Mouse (Mus musculus) spleen, adult 2 months (tissue): ENCODE data around the gene Bspry. TPM values are rescaled to one million over a fixed set of nuclear protein-coding genes. Genes with fewer than 3 reads are reported as not detected.

ENCODE experiments used
- DNase-seq, 2 experiments: peaks; one replicate each; pipeline versions ENCODE4 v3.0.0 to v3.0.0-alpha.2; 2012 to 2021; ENCODE audit warnings: low spot score in 2 of 2, low read depth in 1 of 2
- H3K27ac ChIP-seq: fragments of 200-500 bp; 2 replicates; pipeline ENCODE4 v1.5.1; 2012; ENCODE audit warnings: low read length, inconsistent platforms; ENCODE audit not compliant: insufficient read depth
- H3K27me3 ChIP-seq: fragments of 200-500 bp; 2 replicates; pipeline ENCODE4 v1.6.1; 2012; ENCODE audit warnings: mild to moderate bottlenecking, moderate library complexity, low read length, inconsistent platforms; ENCODE audit not compliant: control insufficient read depth, insufficient read depth
- H3K36me3 ChIP-seq: fragments of 200-500 bp; 2 replicates; pipeline ENCODE4 v1.6.1; 2012; ENCODE audit warnings: mild to moderate bottlenecking, low read length, inconsistent platforms; ENCODE audit not compliant: control insufficient read depth, insufficient read depth
- H3K4me1 ChIP-seq: fragments of 200-500 bp; 2 replicates; pipeline ENCODE4 v1.6.1; 2011; ENCODE audit warnings: inconsistent platforms; ENCODE audit not compliant: control insufficient read depth, insufficient read depth, insufficient read length
- H3K4me3 ChIP-seq: fragments of 200-500 bp; 2 replicates; pipeline ENCODE4 v1.5.1; 2011; ENCODE audit warnings: mild to moderate bottlenecking, inconsistent platforms; ENCODE audit not compliant: insufficient read depth, insufficient read length; ENCODE audit errors: extremely low read depth
- CTCF ChIP-seq: fragments of 200-500 bp; IDR thresholded peaks from 2 replicates; pipeline ENCODE4 v1.5.1; 2011; ENCODE audit warnings: mild to moderate bottlenecking, inconsistent platforms; ENCODE audit not compliant: insufficient read depth, insufficient read length, insufficient replicate concordance; ENCODE audit errors: extremely low read depth
- POLR2A ChIP-seq: fragments of 200-500 bp; IDR thresholded peaks from 2 replicates; pipeline ENCODE4 v1.6.1; 2011; ENCODE audit warnings: low read depth, low read length, inconsistent platforms
- WGBS: fragments of 180-500 bp; shearing (Covaris S2); methylation state at CpG from one replicate; pipeline ENCODE4 v1.1.7; 2018; 5-methylcytosine and 5-hydroxymethylcytosine counted together
- polyA plus RNA-seq: library from polyadenylated mRNA; depleted of rRNA; stranded (reverse); fragments of >200 nt; gene quantifications from 2 replicates; pipeline ENCODE4 v1.2.3, GENCODE M21; 2012

Gene Bspry
- polyA plus RNA-seq, 1 experiment = 2.1 TPM

GRCm38 (mm10) chr4:62480709-62481605 lies 1.1 kb downstream of the Bspry start:
- 8% methylated on average over 10 of the region's 10 CpGs for WGBS
- Histone ChIP-seq H3K4me3 (no peak overlapping the region), H3K27ac (peak overlapping the region; percentile 43), H3K27me3 (no peaks in the 10 kb centered on the region), H3K36me3 (no peaks in the 10 kb centered on the region), H3K4me1 (peaks cover 13% of the 10 kb centered on the region)
- DNase-seq = peak; percentile 30 to 75
- no peak for TF ChIP-seq POLR2A
- no peak for TF ChIP-seq CTCF

DNA sequence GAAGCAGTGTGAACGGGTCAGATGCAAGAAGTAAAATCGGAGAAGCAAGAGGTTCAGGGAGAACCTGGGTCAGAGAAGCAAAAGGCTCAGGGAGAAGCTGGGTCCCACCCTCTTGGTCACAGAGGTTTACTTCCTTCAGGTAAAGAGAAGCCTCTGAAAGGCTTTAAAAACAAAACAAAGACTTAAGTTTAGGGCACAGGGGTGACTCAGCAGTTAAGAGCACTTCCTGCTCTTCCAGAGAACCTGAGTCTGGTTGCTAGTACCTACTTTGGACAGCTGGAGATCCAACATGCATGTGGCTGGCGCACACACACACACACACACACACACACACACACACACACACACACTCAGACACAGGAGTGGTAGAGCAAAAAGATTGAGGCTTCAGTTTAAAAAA lies 5.1 kb downstream of the Bspry start:
- Histone ChIP-seq H3K27me3 (no peaks in the 10 kb centered on the region), H3K27ac (no peak overlapping the region), H3K4me1 (peaks cover 8% of the 10 kb centered on the region), H3K36me3 (no peaks in the 10 kb centered on the region), H3K4me3 (no peak overlapping the region)
- WGBS = 49% methylated on average over 3 of the region's 3 CpGs
- no peak for TF ChIP-seq CTCF
- TF ChIP-seq POLR2A = no peak
- no peak for DNase-seq

GRCm38 (mm10) chr4:62485450-62486161 lies 5.8 kb downstream of the Bspry start:
- no peaks in the 10 kb centered on the region for H3K36me3 ChIP-seq
- H3K27ac ChIP-seq = no peak overlapping the region
- no peak for DNase-seq
- no peak overlapping the region for H3K4me3 ChIP-seq
- H3K27me3 ChIP-seq = no peaks in the 10 kb centered on the region
- WGBS = 67% methylated on average over 8 of the region's 8 CpGs
- TF ChIP-seq CTCF = no peak
- no peak for TF ChIP-seq POLR2A
- peaks cover 3% of the 10 kb centered on the region; the same call in 1 of the 2 replicates for H3K4me1 ChIP-seq

GRCm38 (mm10) chr4:62486162-62486696 lies 6.4 kb downstream of the Bspry start:
- no peak for DNase-seq
- H3K27ac ChIP-seq = no peak overlapping the region
- H3K4me3 ChIP-seq = no peak overlapping the region
- H3K27me3 ChIP-seq = no peaks in the 10 kb centered on the region
- TF ChIP-seq POLR2A = no peak
- no peak for TF ChIP-seq CTCF
- no peaks in the 10 kb centered on the region for H3K36me3 ChIP-seq
- 95% methylated on average over 15 of the region's 15 CpGs for WGBS
- H3K4me1 ChIP-seq = no peaks in the 10 kb centered on the region

DNA sequence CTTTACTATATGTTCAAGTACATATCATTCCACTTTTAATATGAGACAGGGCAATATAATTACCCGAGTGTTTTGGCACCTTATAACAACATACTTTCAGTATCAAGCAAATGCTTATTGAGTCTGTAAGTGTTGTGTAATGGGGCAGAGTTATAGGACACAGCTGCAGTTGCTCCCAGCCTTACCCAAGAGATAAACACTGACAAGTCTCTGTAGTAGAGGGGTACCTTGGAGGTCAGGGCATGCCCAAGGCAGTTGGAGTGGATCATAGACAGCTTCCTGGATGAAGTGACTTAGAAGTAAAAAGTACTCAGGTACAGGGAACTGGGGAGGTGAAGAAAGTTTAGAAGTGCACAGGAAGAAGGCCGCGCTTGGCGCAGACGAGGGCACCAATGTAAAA lies 7.3 kb downstream of the Bspry start:
- 87% methylated on average over 5 of the region's 5 CpGs for WGBS
- no peak for TF ChIP-seq CTCF
- no peak for TF ChIP-seq POLR2A
- DNase-seq = no peak
- Histone ChIP-seq H3K27ac (no peak overlapping the region), H3K4me1 (no peaks in the 10 kb centered on the region), H3K4me3 (no peak overlapping the region), H3K27me3 (no peaks in the 10 kb centered on the region), H3K36me3 (no peaks in the 10 kb centered on the region)

GRCm38 (mm10) chr4:62487914-62488313 lies 8.1 kb downstream of the Bspry start:
- WGBS = 91% methylated on average over 2 of the region's 2 CpGs
- no peaks in the 10 kb centered on the region for H3K27me3 ChIP-seq
- DNase-seq = no peak
- H3K4me3 ChIP-seq = no peak overlapping the region
- H3K27ac ChIP-seq = no peak overlapping the region
- H3K4me1 ChIP-seq = no peaks in the 10 kb centered on the region
- H3K36me3 ChIP-seq = no peaks in the 10 kb centered on the region
- TF ChIP-seq CTCF = no peak
- no peak for TF ChIP-seq POLR2A
